Mouse (Mus musculus) erythroblast, embryonic 14.5 days (primary cell): ENCODE measurements around the gene Trank1.

Source experiments
- GATA1 ChIP-seq: IDR thresholded peaks from 2 replicates; pipeline ENCODE4 v1.6.1; 2012; ENCODE audit warnings: low read length, inconsistent platforms, mixed read lengths
- TAL1 ChIP-seq: IDR thresholded peaks from 3 replicates; pipeline ENCODE4 v1.6.1; 2012; ENCODE audit warnings: low read length, inconsistent platforms, mixed read lengths

DNA sequence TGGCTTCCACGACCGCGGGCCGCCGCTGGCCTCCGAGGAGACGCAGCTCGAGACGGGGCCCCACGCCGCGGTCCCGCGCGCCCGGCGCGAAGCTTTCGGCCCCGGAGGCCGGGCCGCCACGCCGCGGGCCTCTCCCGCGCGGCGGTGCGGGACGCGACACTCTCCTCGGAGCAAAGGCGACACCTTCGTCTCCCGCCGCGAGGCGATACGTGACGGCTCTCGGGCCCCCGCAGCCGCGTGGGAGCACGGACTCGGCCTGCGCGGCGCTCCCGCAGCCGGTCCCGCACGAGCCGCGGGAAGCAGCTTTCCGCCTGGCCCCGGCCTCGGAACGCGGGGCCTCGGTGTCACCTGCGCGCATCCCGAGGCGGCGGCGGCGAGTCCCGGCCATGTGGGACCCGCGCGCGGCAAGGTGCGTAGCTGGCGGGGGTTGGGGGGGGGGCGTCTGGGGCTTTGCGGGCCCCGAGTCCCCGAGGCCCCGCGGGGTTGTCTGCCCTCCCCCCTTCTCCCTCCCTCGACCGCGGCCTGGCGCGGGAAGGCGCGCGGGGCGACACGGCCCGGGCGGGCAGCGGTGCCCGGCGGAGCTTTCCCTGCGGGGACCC lies 403 bp downstream of the Trank1 start:
- TF ChIP-seq GATA1 (no peak), TAL1 (no peak)
